Mouse (Mus musculus) CH12.LX (cell line): ENCODE measurements at regions not wholly inside any gene's neighbourhood (a gene's known extent, or its start where the extent isn't known, plus 50 kb on each side); places are given as distances from the start of the nearest gene placed in this dataset.

Source experiments
- DNase-seq: peaks from one replicate; pipeline ENCODE4 v3.0.0-alpha.2; 2013; ENCODE audit errors: extremely low read depth
- H3K27ac ChIP-seq: 2 replicates; pipeline ENCODE4 v1.5.1; 2012; ENCODE audit warnings: low read depth, mild to moderate bottlenecking, control low read depth, moderate library complexity; ENCODE audit not compliant: insufficient read depth
- H3K27me3 ChIP-seq: replicated peaks from 2 replicates; pipeline ENCODE3; 2012; ENCODE audit warnings: inconsistent platforms
- H3K36me3 ChIP-seq, 2 experiments: replicated peaks in 1 of 2; 2 replicates each; pipeline versions ENCODE3 to v1.6.1; 2012; ENCODE audit warnings: inconsistent platforms in 1 of 2, low read length in 1 of 2, mild to moderate bottlenecking in 1 of 2, mixed read lengths in 1 of 2, moderate library complexity in 1 of 2; ENCODE audit not compliant: control insufficient read depth in 1 of 2, insufficient read depth in 1 of 2
- H3K4me1 ChIP-seq, 2 experiments: 2 replicates each; pipeline ENCODE4 v1.6.1; 2012; ENCODE audit warnings: inconsistent platforms in 1 of 2, moderate library complexity in 1 of 2; ENCODE audit not compliant: insufficient read depth in 2 of 2, control insufficient read depth in 1 of 2
- H3K4me2 ChIP-seq: 2 replicates; pipeline ENCODE4 v1.6.1; 2012; ENCODE audit warnings: low read depth, mild to moderate bottlenecking, control low read depth; ENCODE audit not compliant: poor library complexity, insufficient read depth, severe bottlenecking
- H3K4me3 ChIP-seq, 3 experiments: fragments of 150-350 bp in 1 of 3; sonication (generic) in 1 of 3; replicated peaks in 1 of 3; 2 replicates each; pipeline versions ENCODE3 to v1.5.1; 2011 to 2012; ENCODE audit warnings: low read depth in 2 of 3, low read length in 2 of 3, mild to moderate bottlenecking in 2 of 3, moderate library complexity in 2 of 3, control low read depth in 1 of 3, improper control_type of control experiment in 1 of 3, inconsistent platforms in 1 of 3, mixed read lengths in 1 of 3; ENCODE audit not compliant: poor library complexity in 1 of 3
- H3K79me2 ChIP-seq: replicated peaks from 2 replicates; pipeline ENCODE4 v1.6.1; 2012; ENCODE audit warnings: mild to moderate bottlenecking, moderate library complexity; ENCODE audit not compliant: control insufficient read depth, poor library complexity, insufficient read depth, severe bottlenecking; ENCODE audit errors: extremely low read depth
- H3K9ac ChIP-seq: 2 replicates; pipeline ENCODE4 v1.6.1; 2012; ENCODE audit warnings: low read depth, mild to moderate bottlenecking, control low read depth, moderate library complexity; ENCODE audit not compliant: insufficient read depth
- H3K9me3 ChIP-seq: replicated peaks from 2 replicates; pipeline ENCODE3; 2012; ENCODE audit warnings: low read length, inconsistent platforms, mixed read lengths
- CHD2 ChIP-seq: IDR thresholded peaks from 2 replicates; pipeline ENCODE4 v1.6.1; 2011; ENCODE audit warnings: low read length, improper control_type of control experiment
- CTCF ChIP-seq, 2 experiments: IDR thresholded peaks in 1 of 2; conservative IDR thresholded peaks in 1 of 2; 2 replicates each; pipeline ENCODE4 v1.5.1; 2011 to 2012; ENCODE audit warnings: low read depth in 2 of 2, low read length in 2 of 2, improper control_type of control experiment in 1 of 2, inconsistent platforms in 1 of 2, mild to moderate bottlenecking in 1 of 2, moderate library complexity in 1 of 2
- E2F4 ChIP-seq: IDR thresholded peaks from 2 replicates; pipeline ENCODE4 v1.6.1; 2011; ENCODE audit warnings: low read depth, low read length, improper control_type of control experiment; ENCODE audit not compliant: insufficient replicate concordance
- ELF1 ChIP-seq: IDR thresholded peaks from 2 replicates; pipeline ENCODE4 v1.6.1; 2014; ENCODE audit warnings: low read depth, mild to moderate bottlenecking, inconsistent platforms, low read length, improper control_type of control experiment
- EP300 ChIP-seq: IDR thresholded peaks from 2 replicates; pipeline ENCODE4 v1.6.1; 2011; ENCODE audit warnings: low read length, improper control_type of control experiment
- ETS1 ChIP-seq: conservative IDR thresholded peaks from 2 replicates; pipeline ENCODE4 v1.6.1; 2012; ENCODE audit warnings: low read depth, mild to moderate bottlenecking, inconsistent platforms, low read length, improper control_type of control experiment, moderate library complexity
- GABPA ChIP-seq: IDR thresholded peaks from 2 replicates; pipeline ENCODE4 v1.6.1; 2012; ENCODE audit warnings: low read depth, low read length, improper control_type of control experiment, inconsistent platforms; ENCODE audit not compliant: insufficient replicate concordance
- IRF4 ChIP-seq: IDR thresholded peaks from 2 replicates; pipeline ENCODE4 v1.6.1; 2014; ENCODE audit warnings: low read depth, mild to moderate bottlenecking, inconsistent platforms, low read length, improper control_type of control experiment
- JUND ChIP-seq: conservative IDR thresholded peaks from 2 replicates; pipeline ENCODE4 v1.6.1; 2011; ENCODE audit warnings: low read depth, low read length, improper control_type of control experiment
- MAFK ChIP-seq: IDR thresholded peaks from 2 replicates; pipeline ENCODE4 v1.6.1; 2011; ENCODE audit warnings: low read length, improper control_type of control experiment; ENCODE audit not compliant: insufficient replicate concordance
- MAX ChIP-seq: IDR thresholded peaks from 2 replicates; pipeline ENCODE4 v1.6.1; 2011; ENCODE audit warnings: low read length, improper control_type of control experiment
- MEF2A ChIP-seq: IDR thresholded peaks from 2 replicates; pipeline ENCODE4 v1.6.1; 2014; ENCODE audit warnings: low read depth, mild to moderate bottlenecking, inconsistent platforms, low read length, improper control_type of control experiment, borderline replicate concordance
- MXI1 ChIP-seq: IDR thresholded peaks from 2 replicates; pipeline ENCODE4 v1.6.1; 2011; ENCODE audit warnings: mild to moderate bottlenecking, low read depth, low read length, improper control_type of control experiment
- MYC ChIP-seq: IDR thresholded peaks from 2 replicates; pipeline ENCODE4 v1.6.1; 2011; ENCODE audit warnings: low read depth, mild to moderate bottlenecking, improper control_type of control experiment, low read length
- NELFE ChIP-seq: IDR thresholded peaks from 2 replicates; pipeline ENCODE4 v1.6.1; 2011; ENCODE audit warnings: low read depth, low read length, improper control_type of control experiment
- POLR2A ChIP-seq: IDR thresholded peaks from 2 replicates; pipeline ENCODE4 v1.6.1; 2011; ENCODE audit warnings: low read depth, mild to moderate bottlenecking, improper control_type of control experiment, low read length
- POLR2AphosphoS2 ChIP-seq: IDR thresholded peaks from 2 replicates; pipeline ENCODE4 v1.6.1; 2011; ENCODE audit warnings: low read depth, low read length, improper control_type of control experiment
- RAD21 ChIP-seq: IDR thresholded peaks from 2 replicates; pipeline ENCODE4 v1.6.1; 2011; ENCODE audit warnings: low read depth, mild to moderate bottlenecking, low read length, improper control_type of control experiment, moderate library complexity
- RCOR1 ChIP-seq: conservative IDR thresholded peaks from 2 replicates; pipeline ENCODE4 v1.6.1; 2012; ENCODE audit warnings: low read depth, mild to moderate bottlenecking, inconsistent platforms, low read length, improper control_type of control experiment
- SMC3 ChIP-seq: IDR thresholded peaks from 2 replicates; pipeline ENCODE4 v1.6.1; 2011; ENCODE audit warnings: low read depth, low read length, improper control_type of control experiment
- TBP ChIP-seq: conservative IDR thresholded peaks from 2 replicates; pipeline ENCODE4 v1.6.1; 2011; ENCODE audit warnings: low read depth, low read length, improper control_type of control experiment
- USF2 ChIP-seq: conservative IDR thresholded peaks from 2 replicates; pipeline ENCODE4 v1.6.1; 2011; ENCODE audit warnings: low read depth, low read length, improper control_type of control experiment
- ZMIZ1 ChIP-seq: IDR thresholded peaks from 2 replicates; pipeline ENCODE4 v1.6.1; 2012; ENCODE audit warnings: low read depth, mild to moderate bottlenecking, inconsistent platforms, low read length, improper control_type of control experiment
- dilution Hi-C: fragments of 300-500 bp; cut with MboI; formaldehyde crosslinking; loops from 2 replicates; pipeline ENCODE4 v1.14.3; 2020; ENCODE audit warnings: low sequenced_read_pairs; ENCODE audit not compliant: extremely low pct_unique_long_range_greater_than_20kb, extremely low pct_ligation_motif_present
- in situ Hi-C: fragments of 300-500 bp; cut with MboI; formaldehyde crosslinking; loops from 3 replicates; pipeline ENCODE4 v1.14.3; 2019; ENCODE audit warnings: low sequenced_read_pairs, low pct_ligation_motif_present, low pct_unique_long_range_greater_than_20kb, mixed read lengths

- DNase-seq: no peak
- Histone ChIP-seq H3K36me3 (no peaks in the 10 kb centered on the region), H3K4me3 (no peak overlapping the region), H3K9ac (no peak overlapping the region), H3K4me1 (no peaks in the 10 kb centered on the region), H3K27ac (no peak overlapping the region), H3K4me2 (no peak overlapping the region), H3K79me2 (no peaks in the 10 kb centered on the region), H3K27me3 (no peaks in the 10 kb centered on the region), H3K9me3 (no peaks in the 10 kb centered on the region)
- in situ Hi-C loops: no loop called here
- dilution Hi-C loops: no loop called here
- TF ChIP-seq MXI1 (no peak), CHD2 (no peak), TBP (no peak), SMC3 (no peak), IRF4 (no peak), USF2 (no peak), POLR2A (no peak), NELFE (no peak), POLR2AphosphoS2 (no peak), E2F4 (no peak), RCOR1 (no peak), JUND (no peak), MYC (no peak), ELF1 (no peak), EP300 (no peak), MAX (no peak), GABPA (no peak), ZMIZ1 (no peak)
Observed at GRCm38 (mm10) chr6:59524940-59525265, 98.8 kb upstream of the Gprin3 start.

GRCm38 (mm10) chr6:59524095-59524939 lies 98.2 kb upstream of the Gprin3 start:
- H3K4me1 ChIP-seq: no peaks in the 10 kb centered on the region
- TF ChIP-seq MEF2A (no peak), IRF4 (no peak), POLR2AphosphoS2 (no peak), E2F4 (no peak), ETS1 (no peak), RAD21 (no peak), MAFK (no peak), CTCF (conservative IDR thresholded peaks at IDR 0.05 in 1 of 2, IDR thresholded peaks at IDR 0.05 in 1 of 2; ENCODE audit: low read depth in 2 of 2, low read length in 2 of 2) (no peak), NELFE (no peak), EP300 (no peak)
- TF ChIP-seq, all 38 proteins: peak for 0
- H3K4me2 ChIP-seq: no peak overlapping the region
- dilution Hi-C loops: no loop called here
- no peak overlapping the region for H3K9ac ChIP-seq
- in situ Hi-C loops: no loop called here
- H3K36me3 ChIP-seq: no peaks in the 10 kb centered on the region
- DNase-seq: no peak
- no peak overlapping the region for H3K4me3 ChIP-seq
- no peaks in the 10 kb centered on the region for H3K27me3 ChIP-seq
- no peak overlapping the region for H3K27ac ChIP-seq
- H3K79me2 ChIP-seq: no peaks in the 10 kb centered on the region
- H3K9me3 ChIP-seq: no peaks in the 10 kb centered on the region
